Mouse (Mus musculus): ENCODE measurements around the gene Plekhh2.

- TF ChIP-seq POLR2A (IDR thresholded peaks at IDR 0.05; ENCODE audit: low read depth, low read length) (no peak), CTCF (conservative IDR thresholded peaks at IDR 0.05; ENCODE audit: insufficient read depth, insufficient read length, low read depth, low read length) (no peak)
These were observed 84.8 kb downstream of the Plekhh2 start for GRCm38 (mm10) chr17:84596501-84596900.
